Mouse (Mus musculus) layer of hippocampus, postnatal 36 days (tissue): ENCODE results near the gene Gm20695. TPM values are rescaled to one million over a fixed set of nuclear protein-coding genes. Genes with fewer than 3 reads are reported as not detected.
"Not testable (repeated sequence)": the region's sequence is repeated elsewhere in the genome, so short reads cannot be mapped to it uniquely, and the experiment has no call there.

Experiments used
- DNase-seq, 2 experiments: peaks; one replicate each; pipeline ENCODE4 v3.0.0; 2022
- total RNA-seq, 2 experiments: library from RNA; stranded (reverse); gene quantifications; 2 replicates each; pipeline ENCODE4 v1.2.3; 2021

Gene Gm20695
- under 1 TPM; 0.60 to 0.66 TPM for total RNA-seq

- DNase-seq: peak; percentile 95
Observed at GRCm38 (mm10) chr16:3884201-3885064, at the start of gene Gm20695, which contains the start of gene Zfp597. Gm20695 (plus strand) TSS chr16:3884648. Zfp597 (minus strand) TSS chr16:3884561.

- no peak for DNase-seq
Observed at GRCm38 (mm10) chr16:3835461-3835860, 49.0 kb upstream of the Gm20695 start.

- peak in 1 of 2 experiments; percentile 21 for DNase-seq
Observed at GRCm38 (mm10) chr16:3839157-3839885, 45.1 kb upstream of the Gm20695 start.

GRCm38 (mm10) chr16:3842989-3843388 is 41.5 kb upstream of the Gm20695 start:
- DNase-seq: no peak

- DNase-seq: no peak
Observed at GRCm38 (mm10) chr16:3843796-3844195, 40.7 kb upstream of the Gm20695 start.

- DNase-seq: peak; percentile 93 to 94
Observed at GRCm38 (mm10) chr16:3846711-3847518, 37.5 kb upstream of the Gm20695 start, which contains the start of gene Zfp174. Zfp174 (plus strand) TSS chr16:3847268.

GRCm38 (mm10) chr16:3847871-3848270 is 36.6 kb upstream of the Gm20695 start:
- DNase-seq: no peak

- DNase-seq: no peak
Observed at GRCm38 (mm10) chr16:3848416-3848815, 36.0 kb upstream of the Gm20695 start.

- not testable (repeated sequence) for DNase-seq
Observed at GRCm38 (mm10) chr16:3851301-3851700, 33.1 kb upstream of the Gm20695 start.

GRCm38 (mm10) chr16:3852586-3852985 is 31.9 kb upstream of the Gm20695 start:
- DNase-seq: peak in 1 of 2 experiments; percentile 24

- no peak for DNase-seq
Observed at GRCm38 (mm10) chr16:3854437-3855182, 29.8 kb upstream of the Gm20695 start.

- DNase-seq: no peak
Observed at GRCm38 (mm10) chr16:3855776-3856175, 28.7 kb upstream of the Gm20695 start.

GRCm38 (mm10) chr16:3859254-3859653 is 25.2 kb upstream of the Gm20695 start:
- DNase-seq: no peak

GRCm38 (mm10) chr16:3871815-3872214 is 12.6 kb upstream of the Gm20695 start:
- DNase-seq: no peak

- peak; percentile 85 to 87 for DNase-seq
Observed at GRCm38 (mm10) chr16:3872216-3873047, 12.0 kb upstream of the Gm20695 start, which contains the start of gene Naa60. Naa60 (plus strand) TSS chr16:3872375.

- no peak for DNase-seq
Observed at GRCm38 (mm10) chr16:3876346-3876745, 8.1 kb upstream of the Gm20695 start.

- DNase-seq: no peak
Observed at GRCm38 (mm10) chr16:3885065-3885670, 720 bp downstream of the Gm20695 start.

GRCm38 (mm10) chr16:3891621-3892295 is 7.3 kb downstream of the Gm20695 start:
- DNase-seq: no peak

GRCm38 (mm10) chr16:3893739-3894138 is 9.3 kb downstream of the Gm20695 start:
- no peak for DNase-seq
